Mouse (Mus musculus) hindbrain, embryonic 14.5 days (tissue): ENCODE measurements around the gene Hist1h2bm. TPM values are rescaled to one million over a fixed set of nuclear protein-coding genes. Genes with fewer than 3 reads are reported as not detected.
A peak's percentile ranks its signal among the peaks of the same experiment; 100 is the strongest.
"Not testable (repeated sequence)": the region's sequence is repeated elsewhere in the genome, so short reads cannot be mapped to it uniquely, and the experiment has no call there.

Experiments
- ATAC-seq: fragments of 200-750 bp; cut with Nextera tagmentation; 2 replicates; pipeline ENCODE4 v1.8.0; 2017; ENCODE audit warnings: moderate number of reproducible peaks, mild to moderate bottlenecking, moderate TSS enrichment, moderate library complexity; ENCODE audit not compliant: low FRiP score
- DNase-seq: peaks from one replicate; pipeline ENCODE4 v3.0.0-alpha.2; 2015; ENCODE audit warnings: low spot score
- H3K27ac ChIP-seq: fragments of 300-500 bp; sonication (generic); 2 replicates; pipeline ENCODE4 v1.5.1; 2014; ENCODE audit warnings: mild to moderate bottlenecking, moderate library complexity
- H3K27me3 ChIP-seq: fragments of 300-500 bp; sonication (generic); 2 replicates; pipeline ENCODE4 v1.6.1; 2014; ENCODE audit warnings: mild to moderate bottlenecking, low read length, mixed read lengths; ENCODE audit not compliant: control insufficient read depth, insufficient read depth
- H3K36me3 ChIP-seq: fragments of 300-500 bp; sonication (generic); replicated peaks from 2 replicates; pipeline ENCODE4 v1.6.1; 2014; ENCODE audit not compliant: control insufficient read depth, insufficient read depth
- H3K4me1 ChIP-seq: fragments of 300-500 bp; sonication (generic); replicated peaks from 2 replicates; pipeline ENCODE4 v1.6.1; 2014; ENCODE audit warnings: antibody characterized with exemption, low read length, mixed read lengths; ENCODE audit not compliant: control insufficient read depth, insufficient read depth
- H3K4me2 ChIP-seq: fragments of 300-500 bp; sonication (generic); replicated peaks from 2 replicates; pipeline ENCODE4 v1.6.1; 2014; ENCODE audit warnings: mild to moderate bottlenecking, moderate library complexity
- H3K4me3 ChIP-seq: fragments of 300-500 bp; sonication (generic); replicated peaks from 2 replicates; pipeline ENCODE4 v1.5.1; 2014; ENCODE audit warnings: mild to moderate bottlenecking, low read length
- H3K9ac ChIP-seq: fragments of 300-500 bp; sonication (generic); 2 replicates; pipeline ENCODE4 v1.6.1; 2014
- H3K9me3 ChIP-seq: fragments of 300-500 bp; sonication (generic); 2 replicates; pipeline ENCODE4 v1.6.1; 2016; ENCODE audit warnings: low read length; ENCODE audit not compliant: control insufficient read depth
- WGBS: fragments of 180-500 bp; shearing (Covaris S2); extraction: QIAGEN DNeasy Blood & Tissue Kit; methylation state at CpG from one replicate; pipeline ENCODE4 v1.1.7; 2014; 5-methylcytosine and 5-hydroxymethylcytosine counted together
- polyA plus RNA-seq: library from polyadenylated mRNA; unstranded; fragments of >200 nt; fragmentation: Nextera tagmentation; extraction: Ambion mirVana; gene quantifications from 2 replicates; pipeline ENCODE4 v1.2.1, GENCODE M21; 2014

Gene Hist1h2bm
- polyA plus RNA-seq, 1 experiment from 2014 or later, result 1.4 TPM

DNA sequence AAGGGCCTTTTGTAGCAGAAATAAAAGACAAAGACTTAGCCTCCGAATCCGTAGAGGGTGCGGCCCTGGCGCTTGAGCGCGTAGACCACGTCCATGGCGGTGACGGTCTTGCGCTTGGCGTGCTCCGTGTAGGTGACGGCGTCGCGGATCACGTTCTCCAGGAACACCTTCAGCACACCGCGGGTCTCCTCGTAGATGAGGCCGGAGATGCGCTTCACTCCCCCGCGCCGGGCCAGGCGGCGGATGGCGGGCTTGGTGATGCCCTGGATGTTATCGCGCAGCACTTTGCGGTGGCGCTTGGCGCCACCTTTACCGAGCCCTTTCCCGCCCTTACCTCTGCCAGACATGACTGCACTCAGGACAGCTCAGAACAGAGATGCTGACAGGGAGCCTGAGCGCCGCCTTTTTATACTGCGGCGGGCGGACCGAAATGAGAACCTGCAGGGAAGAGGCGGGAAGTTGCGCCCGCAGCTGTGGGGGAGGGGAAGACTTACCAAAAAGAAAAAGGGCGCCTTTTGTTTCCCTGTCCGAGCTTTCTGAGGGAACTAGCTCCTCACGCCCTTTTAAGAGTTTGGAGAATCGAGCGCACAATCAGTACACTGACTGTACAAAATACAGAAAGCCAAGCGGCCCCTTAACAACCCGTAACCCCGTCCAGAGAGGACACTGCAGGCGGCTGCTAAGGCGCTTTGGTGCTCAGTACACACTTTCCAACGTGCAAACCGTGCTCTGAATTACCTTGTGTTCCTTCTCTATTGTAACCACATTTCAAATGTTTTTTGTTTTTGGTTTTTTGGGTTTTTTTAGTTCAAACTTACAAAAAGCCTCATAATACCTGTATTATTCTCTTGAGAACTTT, 28.5 kb downstream of the Hist1h2bm start, which contains the start of gene Hist1h4k:
Gene Hist1h4k (minus strand): TSS at position 347 of the 859 bp plus-strand sequence.
- ATAC-seq (peak; percentile 91), DNase-seq (peak; percentile 95)
- 0% methylated on average over 43 of the region's 56 CpGs for WGBS
- Histone ChIP-seq H3K4me2 (peak within 1 kb of the TSS; percentile 90), H3K27ac (peak within 1 kb of the TSS; percentile 86), H3K4me3 (peak within 1 kb of the TSS; percentile 53), H3K9ac (peak within 1 kb of the TSS; percentile 75), H3K4me1 (peaks cover 39% of the 10 kb centered on the region)
- not testable (repeated sequence) for H3K36me3 ChIP-seq, H3K9me3 ChIP-seq, H3K27me3 ChIP-seq

DNA sequence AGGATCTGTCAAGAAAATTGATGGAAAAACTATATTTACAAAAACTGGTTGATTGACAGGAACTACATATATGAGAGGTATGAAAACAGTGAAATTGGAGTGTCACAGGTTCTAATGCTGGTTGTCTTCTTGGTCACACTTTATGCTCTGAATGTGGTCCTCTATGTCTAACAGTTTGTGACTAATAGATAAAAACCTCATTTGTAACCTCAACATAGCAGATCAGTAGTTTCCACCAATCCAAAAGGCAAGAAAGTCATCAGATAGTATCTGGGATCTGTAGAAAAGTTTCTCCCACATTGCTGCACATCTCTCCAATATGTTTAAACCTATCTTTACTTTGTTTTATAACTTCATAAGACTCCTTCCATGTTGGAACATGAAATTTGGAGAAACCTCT, 29.6 kb downstream of the Hist1h2bm start:
- DNase-seq, result no peak
- Histone ChIP-seq H3K36me3 (no peaks in the 10 kb centered on the region), H3K4me2 (no peak overlapping the region), H3K9ac (no peak overlapping the region), H3K4me1 (peaks cover 39% of the 10 kb centered on the region), H3K9me3 (no peaks in the 10 kb centered on the region), H3K27me3 (no peaks in the 10 kb centered on the region), H3K4me3 (no peak overlapping the region), H3K27ac (no peak overlapping the region)
- ATAC-seq, result no peak

DNA sequence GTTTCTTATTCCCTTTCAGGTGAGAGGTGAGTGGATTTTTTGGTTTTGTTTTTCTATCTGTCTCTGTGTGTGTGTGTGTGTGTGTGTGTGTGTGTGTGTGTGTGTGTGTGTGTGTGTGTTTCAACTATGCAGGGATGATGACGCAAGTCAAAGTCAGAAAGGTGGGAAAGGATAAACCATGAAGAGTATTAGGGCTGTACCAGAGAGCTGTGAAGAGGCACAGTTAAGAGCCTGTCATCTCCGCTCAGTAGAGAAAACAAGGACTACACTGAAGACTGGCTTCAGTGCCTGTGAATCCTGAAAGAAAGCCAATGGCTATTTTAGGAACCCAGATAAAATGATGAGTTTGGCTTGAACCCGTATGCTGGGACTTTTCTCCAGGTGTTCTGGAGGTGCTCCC, 30.0 kb downstream of the Hist1h2bm start:
- Histone ChIP-seq H3K27ac (no peak overlapping the region), H3K36me3 (no peaks in the 10 kb centered on the region), H3K27me3 (no peaks in the 10 kb centered on the region), H3K4me1 (peaks cover 39% of the 10 kb centered on the region), H3K4me2 (no peak overlapping the region), H3K4me3 (no peak overlapping the region), H3K9ac (no peak overlapping the region), H3K9me3 (no peaks in the 10 kb centered on the region)
- 75% methylated on average over 3 of the region's 3 CpGs for WGBS
- no peak for DNase-seq
- no peak for ATAC-seq

DNA sequence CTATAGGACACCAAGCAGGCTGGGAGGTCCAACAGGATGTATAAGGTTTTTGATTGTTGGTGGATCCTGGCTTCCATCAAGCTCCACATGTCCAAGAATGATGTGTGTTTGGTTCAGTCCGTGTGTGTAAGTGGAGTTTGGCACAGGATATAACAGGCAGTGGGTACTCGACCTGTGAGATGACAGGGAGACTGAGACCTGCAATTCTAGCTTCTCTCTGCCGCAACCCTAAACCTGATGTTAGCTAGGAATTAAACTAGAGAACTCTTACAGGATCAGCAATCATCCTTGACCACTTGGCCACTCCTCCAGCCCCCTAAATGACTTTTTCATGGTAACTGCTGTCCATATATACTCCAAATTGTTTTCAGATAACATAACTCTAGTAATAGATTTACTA, 30.5 kb downstream of the Hist1h2bm start:
- Histone ChIP-seq H3K9ac (no peak overlapping the region), H3K27me3 (no peaks in the 10 kb centered on the region), H3K4me1 (peaks cover 37% of the 10 kb centered on the region), H3K36me3 (no peaks in the 10 kb centered on the region), H3K4me2 (peak overlapping the region; percentile 87; the same call in 1 of the 2 replicates), H3K4me3 (no peak overlapping the region), H3K27ac (no peak overlapping the region), H3K9me3 (no peaks in the 10 kb centered on the region)
- 68% methylated on average over 3 of the region's 3 CpGs for WGBS
- DNase-seq (no peak), ATAC-seq (no peak)

DNA sequence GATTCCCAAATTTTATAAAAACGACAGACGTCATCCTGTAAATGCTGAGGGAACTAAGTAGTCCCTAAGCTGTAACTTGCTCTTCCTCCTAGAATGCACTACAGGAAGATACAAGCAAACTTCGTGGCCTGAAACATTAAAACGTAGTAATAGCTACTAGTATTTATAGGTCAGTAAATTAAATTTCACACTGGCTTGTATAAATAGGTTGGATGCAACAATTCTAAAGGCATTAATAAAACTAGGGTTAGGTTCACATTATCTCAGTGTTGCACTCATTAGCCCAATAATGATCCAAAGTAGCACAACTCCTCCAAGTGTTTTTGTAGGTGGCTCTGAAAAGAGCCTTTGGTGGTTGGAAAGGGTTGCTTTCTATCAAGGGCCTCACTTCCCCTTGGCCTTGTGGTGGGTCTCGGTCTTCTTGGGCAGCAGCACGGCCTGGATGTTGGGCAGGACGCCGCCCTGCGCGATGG, 31.2 kb downstream of the Hist1h2bm start:
- H3K9ac ChIP-seq, result peak overlapping the region; percentile 61
- peak overlapping the region; percentile 90 for H3K27ac ChIP-seq
- peaks cover 33% of the 10 kb centered on the region for H3K4me1 ChIP-seq
- H3K4me3 ChIP-seq, result peak overlapping the region; percentile 38
- WGBS, result 3% methylated on average over 9 of the region's 10 CpGs
- H3K9me3 ChIP-seq, result no peaks in the 10 kb centered on the region
- H3K36me3 ChIP-seq, result no peaks in the 10 kb centered on the region
- DNase-seq (peak; percentile 25), ATAC-seq (no peak)
- H3K4me2 ChIP-seq, result peak overlapping the region; percentile 87
- no peaks in the 10 kb centered on the region for H3K27me3 ChIP-seq

DNA sequence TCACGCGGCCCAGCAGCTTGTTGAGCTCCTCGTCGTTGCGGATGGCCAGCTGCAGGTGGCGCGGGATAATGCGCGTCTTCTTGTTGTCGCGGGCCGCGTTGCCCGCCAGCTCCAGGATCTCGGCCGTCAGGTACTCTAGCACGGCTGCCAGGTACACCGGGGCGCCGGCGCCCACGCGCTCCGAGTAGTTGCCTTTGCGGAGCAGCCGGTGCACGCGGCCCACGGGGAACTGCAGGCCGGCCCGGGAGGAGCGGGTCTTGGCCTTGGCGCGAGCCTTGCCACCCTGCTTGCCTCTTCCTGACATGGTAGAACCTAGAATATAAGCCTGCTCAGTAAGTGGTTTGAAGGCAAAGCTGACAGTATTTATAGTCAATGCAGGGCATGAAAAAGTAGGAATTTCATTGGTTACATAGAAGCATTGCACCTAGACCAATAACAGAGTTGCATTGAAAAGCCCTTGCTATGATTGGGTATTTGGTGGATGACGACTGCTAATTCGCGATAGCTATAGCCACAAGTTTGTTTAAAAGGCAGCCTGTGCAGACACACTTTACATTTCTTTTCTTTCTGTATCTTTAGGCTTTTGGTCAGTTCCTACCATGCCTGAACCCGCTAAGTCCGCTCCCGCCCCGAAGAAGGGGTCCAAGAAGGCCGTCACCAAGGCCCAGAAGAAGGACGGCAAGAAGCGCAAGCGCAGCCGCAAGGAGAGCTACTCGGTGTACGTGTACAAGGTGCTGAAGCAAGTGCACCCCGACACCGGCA, 31.9 kb downstream of the Hist1h2bm start, which contains the start of the genes Hist1h2ak and Hist1h2bn:
Gene Hist1h2ak (minus strand): TSS at position 304 of the 762 bp plus-strand sequence.
Gene Hist1h2bn (plus strand): TSS at position 600 of the 762 bp plus-strand sequence.
- Histone ChIP-seq H3K9ac (peak within 1 kb of the TSS; percentile 61), H3K4me1 (peaks cover 28% of the 10 kb centered on the region), H3K4me3 (peak within 1 kb of the TSS; percentile 38), H3K27ac (peak within 1 kb of the TSS; percentile 90), H3K4me2 (peak within 1 kb of the TSS; percentile 87)
- not testable (repeated sequence) for H3K27me3 ChIP-seq, H3K9me3 ChIP-seq, H3K36me3 ChIP-seq
- WGBS, result under 1% methylated on average over 45 of the region's 50 CpGs
- DNase-seq (peak; percentile 93), ATAC-seq (peak; percentile 95)

DNA sequence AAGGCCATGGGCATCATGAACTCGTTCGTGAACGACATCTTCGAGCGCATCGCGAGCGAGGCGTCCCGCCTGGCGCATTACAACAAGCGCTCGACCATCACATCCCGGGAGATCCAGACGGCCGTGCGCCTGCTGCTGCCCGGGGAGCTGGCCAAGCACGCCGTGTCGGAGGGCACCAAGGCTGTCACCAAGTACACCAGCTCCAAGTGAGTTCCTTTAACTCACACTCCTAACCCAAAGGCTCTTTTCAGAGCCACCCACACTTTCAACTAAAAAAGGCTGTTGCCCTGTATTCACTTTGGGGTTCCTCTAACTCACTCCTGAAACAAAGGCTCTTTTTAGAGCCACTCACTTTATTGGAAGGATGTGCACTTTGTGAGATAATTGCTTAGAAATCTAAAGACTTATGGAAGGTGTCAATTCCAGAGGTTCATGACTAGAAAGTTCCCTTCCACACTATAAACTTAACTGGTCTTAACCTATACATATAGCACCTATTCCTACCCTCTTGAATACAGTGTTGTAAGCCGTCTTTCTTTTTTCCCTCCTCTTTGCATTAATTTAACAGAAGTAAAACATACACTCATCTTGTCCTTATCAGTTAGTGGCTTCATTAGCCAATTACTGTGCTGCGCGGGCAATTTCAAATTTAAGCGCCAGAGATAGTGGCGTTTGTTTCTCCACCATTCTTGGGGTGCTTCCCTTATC, 32.6 kb downstream of the Hist1h2bm start:
- Histone ChIP-seq H3K9ac (peak overlapping the region; percentile 54), H3K4me1 (peaks cover 21% of the 10 kb centered on the region), H3K4me2 (peak overlapping the region; percentile 87), H3K27ac (peak overlapping the region; percentile 16; the same call in 1 of the 2 replicates), H3K4me3 (peak overlapping the region; percentile 38)
- not testable (repeated sequence) for H3K27me3 ChIP-seq, H3K36me3 ChIP-seq, H3K9me3 ChIP-seq, ATAC-seq
- whole genome bisulfite sequencing, result under 1% methylated on average over 16 of the region's 26 CpGs
- peak; percentile 56 for DNase-seq

DNA sequence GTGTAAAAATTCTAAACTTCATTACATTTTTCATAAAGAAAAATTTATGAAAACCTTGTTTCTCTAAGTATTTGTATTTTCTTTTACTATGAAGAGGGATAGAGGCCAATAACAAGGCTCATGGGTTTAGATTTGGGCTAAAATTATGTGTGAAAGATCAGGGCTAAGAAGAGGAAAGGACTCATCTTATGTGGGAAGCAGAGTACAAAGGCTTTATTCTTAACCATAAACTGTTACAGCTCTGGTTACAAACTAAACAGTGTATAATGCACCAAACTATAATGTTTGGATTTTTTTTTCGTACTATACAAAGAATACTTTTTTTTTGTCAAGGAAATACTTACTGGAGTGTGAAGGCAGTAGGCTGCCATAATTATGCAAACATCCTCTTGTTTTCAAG, 33.9 kb downstream of the Hist1h2bm start:
- no peak for DNase-seq
- H3K9me3 ChIP-seq, result no peaks in the 10 kb centered on the region
- WGBS, result 70% methylated on average over 1 of the region's 1 CpGs
- H3K36me3 ChIP-seq, result no peaks in the 10 kb centered on the region
- peaks cover 19% of the 10 kb centered on the region for H3K4me1 ChIP-seq
- ATAC-seq, result no peak
- H3K27ac ChIP-seq, result no peak overlapping the region
- H3K4me3 ChIP-seq, result no peak overlapping the region
- H3K4me2 ChIP-seq, result no peak overlapping the region
- no peaks in the 10 kb centered on the region for H3K27me3 ChIP-seq
- no peak overlapping the region for H3K9ac ChIP-seq
